Mouse (Mus musculus) cortical plate, adult 2 months (tissue): ENCODE data around the gene Rps6ka1.

Source experiments
- CTCF ChIP-seq: fragments of 200-500 bp; IDR thresholded peaks from 2 replicates; pipeline ENCODE4 v1.5.1; 2011; ENCODE audit warnings: mild to moderate bottlenecking, control low read depth, low read length; ENCODE audit not compliant: insufficient read depth; ENCODE audit errors: extremely low read depth
- POLR2A ChIP-seq: fragments of 200-500 bp; IDR thresholded peaks from 2 replicates; pipeline ENCODE4 v1.6.1; 2011; ENCODE audit warnings: mild to moderate bottlenecking, low read length, control low read depth; ENCODE audit not compliant: insufficient read depth; ENCODE audit errors: extremely low read depth

DNA sequence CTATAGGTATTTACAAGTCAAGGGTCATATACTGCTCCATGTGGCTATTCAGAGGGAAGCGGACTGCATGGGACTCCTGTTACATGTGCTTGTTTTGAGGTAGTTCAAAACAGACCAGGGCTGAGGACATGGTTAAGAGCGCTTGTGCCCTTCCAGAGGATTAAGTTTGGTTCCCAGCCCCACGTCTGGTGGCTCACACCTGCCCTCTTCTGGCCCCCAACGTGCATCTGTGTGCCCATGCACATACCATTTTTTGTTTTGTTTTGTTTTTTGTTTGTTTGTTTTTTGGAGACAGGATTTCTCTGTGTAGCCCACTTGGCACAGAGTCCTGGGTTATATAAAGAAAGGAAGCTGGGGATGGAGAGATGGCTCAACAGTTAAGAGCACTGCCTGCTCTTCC lies 30.1 kb downstream of the Rps6ka1 start:
- TF ChIP-seq POLR2A (no peak), CTCF (no peak)
